Mouse (Mus musculus) hindbrain, embryonic 14.5 days (tissue): ENCODE measurements at regions not wholly inside any gene's neighbourhood (a gene's known extent, or its start where the extent isn't known, plus 50 kb on each side); places are given as distances from the start of the nearest gene placed in this dataset.

Experiments used
- ATAC-seq: fragments of 200-750 bp; cut with Nextera tagmentation; 2 replicates; pipeline ENCODE4 v1.8.0; 2017; ENCODE audit warnings: moderate number of reproducible peaks, mild to moderate bottlenecking, moderate TSS enrichment, moderate library complexity; ENCODE audit not compliant: low FRiP score
- DNase-seq: peaks from one replicate; pipeline ENCODE4 v3.0.0-alpha.2; 2015; ENCODE audit warnings: low spot score
- H3K27ac ChIP-seq: fragments of 300-500 bp; sonication (generic); 2 replicates; pipeline ENCODE4 v1.5.1; 2014; ENCODE audit warnings: mild to moderate bottlenecking, moderate library complexity
- H3K27me3 ChIP-seq: fragments of 300-500 bp; sonication (generic); 2 replicates; pipeline ENCODE4 v1.6.1; 2014; ENCODE audit warnings: mild to moderate bottlenecking, low read length, mixed read lengths; ENCODE audit not compliant: control insufficient read depth, insufficient read depth
- H3K36me3 ChIP-seq: fragments of 300-500 bp; sonication (generic); replicated peaks from 2 replicates; pipeline ENCODE4 v1.6.1; 2014; ENCODE audit not compliant: control insufficient read depth, insufficient read depth
- H3K4me1 ChIP-seq: fragments of 300-500 bp; sonication (generic); replicated peaks from 2 replicates; pipeline ENCODE4 v1.6.1; 2014; ENCODE audit warnings: antibody characterized with exemption, low read length, mixed read lengths; ENCODE audit not compliant: control insufficient read depth, insufficient read depth
- H3K4me2 ChIP-seq: fragments of 300-500 bp; sonication (generic); replicated peaks from 2 replicates; pipeline ENCODE4 v1.6.1; 2014; ENCODE audit warnings: mild to moderate bottlenecking, moderate library complexity
- H3K4me3 ChIP-seq: fragments of 300-500 bp; sonication (generic); replicated peaks from 2 replicates; pipeline ENCODE4 v1.5.1; 2014; ENCODE audit warnings: mild to moderate bottlenecking, low read length
- H3K9ac ChIP-seq: fragments of 300-500 bp; sonication (generic); 2 replicates; pipeline ENCODE4 v1.6.1; 2014
- H3K9me3 ChIP-seq: fragments of 300-500 bp; sonication (generic); 2 replicates; pipeline ENCODE4 v1.6.1; 2016; ENCODE audit warnings: low read length; ENCODE audit not compliant: control insufficient read depth
- WGBS: fragments of 180-500 bp; shearing (Covaris S2); extraction: QIAGEN DNeasy Blood & Tissue Kit; methylation state at CpG from one replicate; pipeline ENCODE4 v1.1.7; 2014; 5-methylcytosine and 5-hydroxymethylcytosine counted together

DNA sequence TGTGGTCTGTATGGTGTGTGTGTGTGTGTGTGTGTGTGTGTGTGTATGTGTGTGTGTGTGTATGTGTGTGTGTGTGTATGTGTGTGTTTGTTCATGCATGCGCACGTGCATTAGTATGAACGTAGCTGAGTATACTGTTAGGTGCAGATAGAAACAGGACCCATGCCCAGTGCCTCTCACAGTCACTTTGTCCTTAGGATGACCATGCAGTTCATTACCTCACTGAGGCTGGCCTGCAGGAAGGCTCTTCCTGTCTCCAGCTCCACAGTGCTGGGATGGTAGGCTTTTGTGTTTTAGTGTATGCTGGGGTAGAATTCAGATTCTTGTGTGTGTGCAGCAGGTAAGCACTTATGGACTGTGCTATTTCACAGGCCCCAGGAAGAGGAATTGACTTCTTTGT is 250.0 kb upstream of the Tacr3 start:
- Histone ChIP-seq H3K27ac (no peak overlapping the region), H3K9me3 (peaks cover 5% of the 10 kb centered on the region; the same call in 1 of the 2 replicates), H3K4me2 (no peak overlapping the region), H3K4me1 (no peaks in the 10 kb centered on the region), H3K4me3 (no peak overlapping the region), H3K9ac (no peak overlapping the region), H3K27me3 (no peaks in the 10 kb centered on the region), H3K36me3 (no peaks in the 10 kb centered on the region)
- 93% methylated on average over 3 of the region's 3 CpGs for WGBS
- ATAC-seq (no peak), DNase-seq (no peak)

GRCm38 (mm10) chr3:134588630-134589029 is 240.2 kb upstream of the Tacr3 start:
- Histone ChIP-seq H3K4me2 (no peak overlapping the region), H3K4me1 (no peaks in the 10 kb centered on the region), H3K36me3 (no peaks in the 10 kb centered on the region), H3K9ac (no peak overlapping the region), H3K27me3 (no peaks in the 10 kb centered on the region), H3K27ac (no peak overlapping the region), H3K9me3 (no peaks in the 10 kb centered on the region), H3K4me3 (no peak overlapping the region)
- DNase-seq (no peak), ATAC-seq (no peak)
- 14% methylated on average over 2 of the region's 2 CpGs for WGBS

DNA sequence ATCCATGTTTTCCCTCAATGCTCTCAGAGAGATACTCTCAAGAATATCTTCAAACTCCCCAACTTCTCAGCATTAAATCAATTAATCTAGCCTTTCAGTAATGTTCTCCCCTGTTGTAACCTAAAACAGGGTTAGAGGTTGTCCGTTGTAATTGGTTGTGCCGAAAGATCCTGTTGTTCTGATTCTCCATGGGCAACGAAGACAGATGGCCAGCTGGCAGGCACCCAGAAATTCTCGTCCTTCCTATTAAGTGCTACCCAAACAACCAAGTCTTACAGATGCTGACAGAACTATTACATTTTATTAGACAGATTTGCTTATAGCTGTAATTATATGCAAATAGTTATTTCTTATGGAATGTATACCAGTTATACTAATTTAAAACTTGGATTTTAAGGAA is 225.9 kb upstream of the Tacr3 start:
- Histone ChIP-seq H3K27ac (no peak overlapping the region), H3K4me3 (no peak overlapping the region), H3K36me3 (no peaks in the 10 kb centered on the region), H3K4me2 (no peak overlapping the region), H3K27me3 (no peaks in the 10 kb centered on the region), H3K9ac (no peak overlapping the region), H3K9me3 (no peaks in the 10 kb centered on the region), H3K4me1 (peaks cover 6% of the 10 kb centered on the region; the same call in 1 of the 2 replicates)
- DNase-seq (peak; percentile 47), ATAC-seq (no peak)
- 21% methylated on average over 4 of the region's 4 CpGs for whole genome bisulfite sequencing

DNA sequence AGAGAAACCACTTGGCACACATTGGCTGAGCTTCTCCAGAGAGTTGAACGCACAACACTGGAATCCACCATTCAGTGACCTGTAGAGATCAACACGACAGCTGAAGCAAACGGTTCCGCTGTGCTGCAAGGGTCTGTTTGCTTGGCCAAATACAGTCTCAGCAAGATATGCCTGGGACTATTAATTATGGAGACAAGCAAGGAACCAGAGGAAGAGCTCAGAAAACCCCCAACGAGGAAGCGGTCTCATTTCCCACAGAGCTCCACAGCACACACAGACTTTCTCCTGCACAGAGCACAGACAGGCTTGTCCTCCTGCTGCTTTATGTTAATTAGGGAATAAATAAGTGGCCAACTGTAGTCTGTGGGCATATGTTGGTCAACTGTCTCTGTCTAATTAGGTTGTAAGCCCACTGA is 223.4 kb upstream of the Tacr3 start:
- H3K27me3 ChIP-seq = no peaks in the 10 kb centered on the region
- no peak overlapping the region for H3K9ac ChIP-seq
- H3K4me1 ChIP-seq = peaks cover 6% of the 10 kb centered on the region; the same call in 1 of the 2 replicates
- 11% methylated on average over 6 of the region's 6 CpGs for WGBS
- H3K4me3 ChIP-seq = no peak overlapping the region
- ATAC-seq (peak; percentile 95), DNase-seq (peak; percentile 54)
- no peak overlapping the region for H3K27ac ChIP-seq
- no peaks in the 10 kb centered on the region for H3K9me3 ChIP-seq
- no peaks in the 10 kb centered on the region for H3K36me3 ChIP-seq
- peak overlapping the region; percentile 23 for H3K4me2 ChIP-seq

GRCm38 (mm10) chr3:134610244-134610643 is 218.6 kb upstream of the Tacr3 start:
- Histone ChIP-seq H3K9ac (no peak overlapping the region), H3K9me3 (no peaks in the 10 kb centered on the region), H3K4me2 (no peak overlapping the region), H3K27ac (no peak overlapping the region), H3K36me3 (no peaks in the 10 kb centered on the region), H3K4me1 (peaks cover 5% of the 10 kb centered on the region; the same call in 1 of the 2 replicates), H3K27me3 (no peaks in the 10 kb centered on the region), H3K4me3 (no peak overlapping the region)
- 67% methylated on average over 4 of the region's 4 CpGs for whole genome bisulfite sequencing
- ATAC-seq (no peak), DNase-seq (peak; percentile 63)

- H3K27me3 ChIP-seq = no peaks in the 10 kb centered on the region
- no peak overlapping the region for H3K27ac ChIP-seq
- no peak overlapping the region for H3K4me2 ChIP-seq
- WGBS = 40% methylated on average over 5 of the region's 5 CpGs
- no peak overlapping the region for H3K4me3 ChIP-seq
- H3K4me1 ChIP-seq = no peaks in the 10 kb centered on the region
- no peak overlapping the region for H3K9ac ChIP-seq
- DNase-seq = no peak
- no peaks in the 10 kb centered on the region for H3K36me3 ChIP-seq
- H3K9me3 ChIP-seq = no peaks in the 10 kb centered on the region
- ATAC-seq = no peak
These were observed 217.1 kb upstream of the Tacr3 start for GRCm38 (mm10) chr3:134611516-134612297.

DNA sequence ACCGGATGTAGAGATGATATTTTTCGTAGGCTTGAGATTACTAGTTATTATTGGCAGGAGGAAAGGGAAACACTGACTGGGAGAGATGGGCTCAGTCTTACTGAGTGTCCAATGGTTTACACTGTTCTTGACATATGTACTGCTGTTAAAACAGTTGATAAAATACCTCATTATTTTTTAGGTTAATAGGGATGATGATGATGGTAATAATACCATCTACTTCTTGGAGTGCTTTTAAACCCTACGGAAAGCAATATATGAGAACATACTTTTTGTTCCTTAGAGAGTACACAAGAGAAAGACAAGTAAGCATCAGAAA is 216.6 kb upstream of the Tacr3 start:
- ATAC-seq (no peak), DNase-seq (no peak)
- Histone ChIP-seq H3K9ac (no peak overlapping the region), H3K4me1 (no peaks in the 10 kb centered on the region), H3K4me2 (no peak overlapping the region), H3K27me3 (no peaks in the 10 kb centered on the region), H3K4me3 (no peak overlapping the region), H3K27ac (no peak overlapping the region), H3K36me3 (no peaks in the 10 kb centered on the region), H3K9me3 (no peaks in the 10 kb centered on the region)
- 84% methylated on average over 3 of the region's 3 CpGs for WGBS

DNA sequence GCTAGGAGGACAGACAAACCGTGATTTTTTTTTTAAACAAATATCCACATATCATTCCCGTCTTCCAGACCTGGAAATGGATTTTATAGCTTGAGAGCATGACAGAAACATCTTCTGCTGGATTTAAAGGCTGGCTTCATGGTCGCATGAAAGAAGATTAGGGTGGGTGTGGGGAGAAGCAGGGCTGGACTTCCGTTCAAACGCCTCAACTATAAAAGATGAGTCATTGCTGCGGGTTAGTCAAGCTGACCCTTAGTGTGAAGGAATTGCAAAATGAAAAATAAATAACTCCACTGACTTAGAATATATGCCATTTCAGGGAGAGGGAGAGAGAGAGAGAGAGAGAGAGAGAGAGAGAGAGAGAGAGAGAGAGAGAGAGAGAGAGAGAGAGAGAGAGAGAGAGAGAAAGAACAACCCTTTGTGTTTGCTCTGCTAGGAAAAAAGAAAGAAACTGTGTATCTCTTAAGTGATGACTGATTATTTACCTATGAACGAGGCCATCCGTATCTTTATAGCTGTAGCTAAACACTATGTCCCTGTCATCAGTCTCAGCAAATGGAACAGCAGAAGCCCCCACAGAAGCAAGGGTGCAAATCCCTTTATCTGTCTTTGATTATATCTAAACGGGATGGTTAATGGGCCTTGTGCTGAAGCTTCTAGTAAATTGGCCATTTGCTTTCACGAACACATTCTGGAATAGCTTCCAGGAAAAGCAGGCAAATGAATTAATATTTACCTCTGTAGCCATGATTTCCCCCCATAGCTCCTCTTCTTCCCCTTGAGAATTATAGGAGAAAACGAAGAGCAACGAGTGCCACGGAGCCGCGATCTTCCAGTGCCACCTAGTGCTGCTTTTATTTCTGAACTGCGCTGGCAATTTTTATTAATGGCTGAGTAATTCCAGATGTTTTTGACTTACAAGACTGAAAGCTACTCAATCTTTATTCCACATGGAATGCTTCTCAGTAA is 199.4 kb upstream of the Tacr3 start:
- no peaks in the 10 kb centered on the region for H3K9me3 ChIP-seq
- H3K27ac ChIP-seq = peak overlapping the region; percentile 84
- DNase-seq (peak; percentile 88), ATAC-seq (peak; percentile 82)
- H3K4me1 ChIP-seq = no peaks in the 10 kb centered on the region
- no peaks in the 10 kb centered on the region for H3K36me3 ChIP-seq
- peak overlapping the region; percentile 57 for H3K9ac ChIP-seq
- H3K27me3 ChIP-seq = no peaks in the 10 kb centered on the region
- peak overlapping the region; percentile 14; the same call in 1 of the 2 replicates for H3K4me3 ChIP-seq
- H3K4me2 ChIP-seq = peak overlapping the region; percentile 49
- WGBS = 26% methylated on average over 16 of the region's 16 CpGs

- DNase-seq (no peak), ATAC-seq (no peak)
- H3K4me1 ChIP-seq = no peaks in the 10 kb centered on the region
- H3K4me3 ChIP-seq = no peak overlapping the region
- H3K9me3 ChIP-seq = no peaks in the 10 kb centered on the region
- H3K4me2 ChIP-seq = peak overlapping the region; percentile 49
- no peak overlapping the region for H3K9ac ChIP-seq
- no peak overlapping the region for H3K27ac ChIP-seq
- 48% methylated on average over 9 of the region's 9 CpGs for WGBS
- H3K36me3 ChIP-seq = no peaks in the 10 kb centered on the region
- no peaks in the 10 kb centered on the region for H3K27me3 ChIP-seq
These were observed 198.7 kb upstream of the Tacr3 start for GRCm38 (mm10) chr3:134630135-134630516.
